Mouse (Mus musculus) kidney, postnatal 10 days (tissue): ENCODE data around the gene Tgfb1i1.

Source experiments
- DNase-seq: peaks from one replicate; pipeline ENCODE4 v3.0.0; 2021; ENCODE audit warnings: mixed read lengths

Tgfb1i1 gene

GRCm38 (mm10) chr7:128296514-128296913, 49.9 kb downstream of the Tgfb1i1 start:
- DNase-seq = no peak

GRCm38 (mm10) chr7:128297291-128297616, 50.6 kb downstream of the Tgfb1i1 start:
- no peak for DNase-seq

- DNase-seq = peak; percentile 83
Measured at GRCm38 (mm10) chr7:128297617-128298480, 51.2 kb downstream of the Tgfb1i1 start, which contains the start of gene BC017158. BC017158 (minus strand) TSS chr7:128298170.

- DNase-seq = no peak
Measured at GRCm38 (mm10) chr7:128298481-128299342, 52.1 kb downstream of the Tgfb1i1 start.

GRCm38 (mm10) chr7:128300952-128301351, 54.3 kb downstream of the Tgfb1i1 start:
- no peak for DNase-seq

GRCm38 (mm10) chr7:128302151-128302550, 55.5 kb downstream of the Tgfb1i1 start:
- DNase-seq = no peak

GRCm38 (mm10) chr7:128304198-128304597, 57.6 kb downstream of the Tgfb1i1 start:
- no peak for DNase-seq

- peak; percentile 75 for DNase-seq
Measured at GRCm38 (mm10) chr7:128304907-128305306, 58.3 kb downstream of the Tgfb1i1 start.
